Mouse (Mus musculus) lung, postnatal 0 days (tissue): ENCODE results near the gene Cacng6.

Experiments
- CTCF ChIP-seq: IDR thresholded peaks from 2 replicates; pipeline ENCODE4 v1.5.1; 2016; ENCODE audit warnings: antibody characterized with exemption, mild to moderate bottlenecking
- EP300 ChIP-seq: IDR thresholded peaks from 2 replicates; pipeline ENCODE4 v1.6.1; 2016; ENCODE audit warnings: antibody characterized with exemption, mild to moderate bottlenecking, control low read depth

DNA sequence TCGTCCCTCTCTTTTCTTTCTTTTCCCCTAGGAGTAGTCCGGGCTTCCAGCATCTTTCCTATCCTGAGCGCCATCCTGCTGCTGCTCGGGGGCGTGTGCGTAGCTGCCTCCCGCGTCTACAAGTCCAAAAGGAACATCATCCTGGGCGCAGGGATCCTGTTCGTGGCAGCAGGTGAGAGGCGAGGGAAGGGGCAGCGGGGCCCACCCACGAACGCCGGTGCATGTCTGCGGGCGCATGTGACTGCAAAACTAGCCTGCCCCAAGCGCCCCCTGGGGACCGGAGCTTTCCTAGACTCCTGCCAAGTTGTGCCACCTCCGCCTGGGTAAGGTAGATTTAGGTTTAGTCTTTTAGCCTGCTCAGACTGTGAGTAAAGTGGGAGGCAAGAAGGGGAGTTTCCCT is 12.0 kb upstream of the Cacng6 start:
- peak; percentile 26; the same call in 1 of the 2 replicates for TF ChIP-seq CTCF
- no peak for TF ChIP-seq EP300
